Mouse (Mus musculus): Measurements from ENCODE around the gene 2310022A10Rik. TPM values are rescaled to one million over a fixed set of nuclear protein-coding genes. Genes with fewer than 3 reads are reported as not detected.

2310022A10Rik gene
- 14.3 TPM for polyA plus RNA-seq (2017; shearing (Covaris generic))

GRCm38 (mm10) chr7:27552931-27553513 lies at the start of gene 2310022A10Rik, which contains the start of gene Pld3:
Gene 2310022A10Rik, plus strand, starts transcription at chr7:27553233.
Gene Pld3, minus strand, starts transcription at chr7:27553218.

GRCm38 (mm10) chr7:27522967-27523366 lies 30.1 kb upstream of the 2310022A10Rik start, which contains the start of gene Hipk4:
Gene Hipk4, plus strand, starts transcription at chr7:27523267.

GRCm38 (mm10) chr7:27591266-27592216 lies 38.5 kb downstream of the 2310022A10Rik start, which contains the start of gene Akt2:
Gene Akt2, plus strand, starts transcription at chr7:27591552.

Other genes starting within 250 kb of the 2310022A10Rik start
- gene Ltbp4, start 215.5 kb upstream of the 2310022A10Rik start, polyA plus RNA-seq (2017; shearing (Covaris generic)), result 1.3 TPM
- gene Shkbp1, start 197.2 kb upstream of the 2310022A10Rik start, polyA plus RNA-seq (2017; shearing (Covaris generic)), result 70.3 TPM
- not detected for gene Gm20479, start 195.8 kb upstream of the 2310022A10Rik start, polyA plus RNA-seq (2017; shearing (Covaris generic))
- 0.32 TPM for gene Sptbn4, start 105.5 kb upstream of the 2310022A10Rik start, polyA plus RNA-seq (2017; shearing (Covaris generic))
- 6.3 TPM for gene Blvrb, start 105.3 kb upstream of the 2310022A10Rik start, polyA plus RNA-seq (2017; shearing (Covaris generic))
- gene Sertad3, start 79.5 kb upstream of the 2310022A10Rik start, polyA plus RNA-seq (2017; shearing (Covaris generic)), result 24.5 TPM
- gene Sertad1, start 66.3 kb upstream of the 2310022A10Rik start, polyA plus RNA-seq (2017; shearing (Covaris generic)), result 96.6 TPM
- gene Prx, start 53.9 kb upstream of the 2310022A10Rik start, polyA plus RNA-seq (2017; shearing (Covaris generic)), result 0.71 TPM
- 0.21 TPM for gene Hipk4, start 30.0 kb upstream of the 2310022A10Rik start, polyA plus RNA-seq (2017; shearing (Covaris generic))
- 197 TPM for gene Pld3, start within 50 bp of the 2310022A10Rik start, polyA plus RNA-seq (2017; shearing (Covaris generic))
- gene Akt2, start 38.3 kb downstream of the 2310022A10Rik start, polyA plus RNA-seq (2017; shearing (Covaris generic)), result 91.2 TPM
- not detected for gene Ttc9b, start 100.7 kb downstream of the 2310022A10Rik start, polyA plus RNA-seq (2017; shearing (Covaris generic))
- 12.3 TPM for gene Map3k10, start 121.4 kb downstream of the 2310022A10Rik start, polyA plus RNA-seq (2017; shearing (Covaris generic))
- 1.3 TPM for gene Zfp607b, start 136.1 kb downstream of the 2310022A10Rik start, polyA plus RNA-seq (2017; shearing (Covaris generic))
- gene Zfp60, start 178.2 kb downstream of the 2310022A10Rik start, polyA plus RNA-seq (2017; shearing (Covaris generic)), result 5.1 TPM

Data from effector memory CD4-positive, alpha-beta T cell, adult 7 months (primary cell).